Mouse (Mus musculus) heart, embryonic 11.5 days (tissue): ENCODE data around the gene Grtp1. TPM values are rescaled to one million over a fixed set of nuclear protein-coding genes. Genes with fewer than 3 reads are reported as not detected.

Experiments used
- ATAC-seq: fragments of 200-750 bp; cut with Nextera tagmentation; replicated peaks from 2 replicates; pipeline ENCODE4 v1.8.0; 2017; ENCODE audit warnings: moderate library complexity; ENCODE audit not compliant: insufficient number of reproducible peaks, low FRiP score, low TSS enrichment
- H3K27ac ChIP-seq: fragments of 300-500 bp; sonication (generic); 2 replicates; pipeline ENCODE4 v1.5.1; 2014; ENCODE audit warnings: mild to moderate bottlenecking, low read depth, low read length
- H3K27me3 ChIP-seq: fragments of 300-500 bp; sonication (generic); 2 replicates; pipeline ENCODE4 v1.6.1; 2014; ENCODE audit warnings: mild to moderate bottlenecking, low read length, mixed read lengths; ENCODE audit not compliant: control insufficient read depth, insufficient read depth
- H3K36me3 ChIP-seq: fragments of 300-500 bp; sonication (generic); 2 replicates; pipeline ENCODE4 v1.6.1; 2014; ENCODE audit warnings: mild to moderate bottlenecking, low read length, moderate library complexity, mixed read lengths; ENCODE audit not compliant: control insufficient read depth, insufficient read depth
- H3K4me1 ChIP-seq: fragments of 300-500 bp; sonication (generic); 2 replicates; pipeline ENCODE4 v1.6.1; 2014; ENCODE audit warnings: low read length; ENCODE audit not compliant: control insufficient read depth, insufficient read depth
- H3K4me2 ChIP-seq: fragments of 300-500 bp; sonication (generic); 2 replicates; pipeline ENCODE4 v1.6.1; 2014; ENCODE audit warnings: mild to moderate bottlenecking, moderate library complexity
- H3K4me3 ChIP-seq: fragments of 300-500 bp; sonication (generic); 2 replicates; pipeline ENCODE4 v1.5.1; 2014; ENCODE audit warnings: low read depth, low read length
- H3K9ac ChIP-seq: fragments of 300-500 bp; sonication (generic); 2 replicates; pipeline ENCODE4 v1.6.1; 2014; ENCODE audit warnings: mild to moderate bottlenecking, low read depth, low read length, moderate library complexity
- H3K9me3 ChIP-seq: fragments of 300-500 bp; sonication (generic); replicated peaks from 2 replicates; pipeline ENCODE4 v1.6.1; 2016; ENCODE audit warnings: low read length; ENCODE audit not compliant: control insufficient read depth
- WGBS: fragments of 180-500 bp; shearing (Covaris S2); extraction: QIAGEN DNeasy Blood & Tissue Kit; methylation state at CpG from one replicate; pipeline ENCODE4 v1.1.7; 2014; ENCODE audit not compliant: insufficient replicate concordance; 5-methylcytosine and 5-hydroxymethylcytosine counted together
- polyA plus RNA-seq: library from polyadenylated mRNA; unstranded; fragments of >200 nt; fragmentation: Nextera tagmentation; extraction: Ambion mirVana; gene quantifications from 2 replicates; pipeline ENCODE4 v1.2.1, GENCODE M21; 2014

The Grtp1 gene
- polyA plus RNA-seq = 28.2 and 30.6 TPM in 2 replicates

DNA sequence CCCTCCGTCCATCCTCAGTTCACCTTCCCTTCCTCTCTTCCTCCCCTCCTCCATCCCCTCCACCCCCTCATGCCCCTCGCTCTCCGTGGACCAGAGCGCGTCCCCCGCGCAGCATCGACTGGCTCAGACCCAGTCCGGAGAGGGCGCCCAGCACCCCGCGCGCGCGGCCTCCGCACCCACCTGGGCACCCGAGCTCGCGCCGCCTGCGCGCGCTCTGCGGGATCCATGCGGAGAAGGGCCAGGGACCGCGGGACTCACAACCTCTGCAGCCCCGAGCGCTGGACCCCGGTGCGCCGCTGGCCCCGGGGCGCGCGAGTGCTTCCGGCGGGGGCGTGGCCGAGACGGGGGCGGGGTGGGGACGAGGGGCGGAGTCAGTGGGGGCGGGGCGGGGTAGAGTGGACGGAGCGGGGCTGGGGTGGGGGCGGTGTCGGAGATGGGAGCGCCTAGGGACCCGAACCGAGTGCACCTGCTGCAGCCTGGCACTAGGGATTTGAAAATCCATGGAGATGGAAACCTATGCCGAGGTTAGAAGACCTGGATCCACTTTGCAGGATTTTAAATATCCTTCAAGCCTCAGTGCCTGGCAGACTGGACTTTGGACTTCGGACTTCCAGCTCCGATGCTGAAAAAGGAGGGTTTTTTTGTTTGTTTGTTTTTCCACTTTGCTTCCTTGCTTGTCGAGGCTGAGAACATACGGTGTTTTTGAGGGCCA, at the start of gene Grtp1:
TSS of gene Grtp1 (minus strand) at position 320 of the 712 bp plus-strand sequence.
- H3K9me3 ChIP-seq = no peaks in the 10 kb centered on the region
- peaks cover 14% of the 10 kb centered on the region for H3K4me1 ChIP-seq
- H3K4me2 ChIP-seq = peak within 1 kb of the TSS; percentile 87
- H3K27ac ChIP-seq = peak within 1 kb of the TSS; percentile 66
- peak within 1 kb of the TSS; percentile 80 for H3K9ac ChIP-seq
- peak; percentile 56 for ATAC-seq
- H3K4me3 ChIP-seq = peak within 1 kb of the TSS; percentile 90
- 1% methylated on average over 48 of the region's 58 CpGs for WGBS
- no peaks in the 10 kb centered on the region for H3K36me3 ChIP-seq
- H3K27me3 ChIP-seq = peaks cover 18% of the 10 kb centered on the region; the same call in 1 of the 2 replicates

DNA sequence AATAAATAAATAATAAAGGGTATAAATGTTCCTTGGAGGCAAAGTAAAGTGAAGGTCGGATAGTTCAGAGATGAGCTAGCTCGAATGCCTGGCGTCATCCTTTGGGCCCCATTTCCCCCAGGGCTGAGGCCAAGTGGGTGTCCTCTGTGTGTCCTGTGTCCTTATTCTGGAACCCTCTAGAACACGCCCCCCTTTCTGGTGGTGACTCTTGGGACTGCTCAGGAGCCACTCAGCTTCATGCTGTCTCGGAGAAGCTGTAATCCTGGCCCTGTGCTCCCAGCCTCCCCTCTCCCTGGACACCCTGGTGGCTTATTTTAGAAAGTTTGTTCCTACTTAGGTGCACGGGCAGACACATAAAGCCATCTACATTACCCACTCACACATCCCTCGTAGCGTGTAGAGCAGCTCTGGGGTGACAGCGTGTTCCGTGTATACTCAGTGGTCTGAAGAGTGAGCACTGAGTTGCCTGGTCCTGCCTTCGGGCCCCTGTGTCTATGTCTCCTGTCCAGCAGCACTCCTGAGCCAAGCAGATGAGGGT, 44.0 kb upstream of the Grtp1 start:
- Histone ChIP-seq H3K4me2 (no peak overlapping the region), H3K9ac (no peak overlapping the region), H3K9me3 (no peaks in the 10 kb centered on the region), H3K27me3 (no peaks in the 10 kb centered on the region), H3K27ac (peak overlapping the region; percentile 84), H3K4me3 (no peak overlapping the region), H3K4me1 (peaks cover 26% of the 10 kb centered on the region), H3K36me3 (peaks cover 18% of the 10 kb centered on the region)
- ATAC-seq = no peak
- 68% methylated on average over 11 of the region's 11 CpGs for WGBS

DNA sequence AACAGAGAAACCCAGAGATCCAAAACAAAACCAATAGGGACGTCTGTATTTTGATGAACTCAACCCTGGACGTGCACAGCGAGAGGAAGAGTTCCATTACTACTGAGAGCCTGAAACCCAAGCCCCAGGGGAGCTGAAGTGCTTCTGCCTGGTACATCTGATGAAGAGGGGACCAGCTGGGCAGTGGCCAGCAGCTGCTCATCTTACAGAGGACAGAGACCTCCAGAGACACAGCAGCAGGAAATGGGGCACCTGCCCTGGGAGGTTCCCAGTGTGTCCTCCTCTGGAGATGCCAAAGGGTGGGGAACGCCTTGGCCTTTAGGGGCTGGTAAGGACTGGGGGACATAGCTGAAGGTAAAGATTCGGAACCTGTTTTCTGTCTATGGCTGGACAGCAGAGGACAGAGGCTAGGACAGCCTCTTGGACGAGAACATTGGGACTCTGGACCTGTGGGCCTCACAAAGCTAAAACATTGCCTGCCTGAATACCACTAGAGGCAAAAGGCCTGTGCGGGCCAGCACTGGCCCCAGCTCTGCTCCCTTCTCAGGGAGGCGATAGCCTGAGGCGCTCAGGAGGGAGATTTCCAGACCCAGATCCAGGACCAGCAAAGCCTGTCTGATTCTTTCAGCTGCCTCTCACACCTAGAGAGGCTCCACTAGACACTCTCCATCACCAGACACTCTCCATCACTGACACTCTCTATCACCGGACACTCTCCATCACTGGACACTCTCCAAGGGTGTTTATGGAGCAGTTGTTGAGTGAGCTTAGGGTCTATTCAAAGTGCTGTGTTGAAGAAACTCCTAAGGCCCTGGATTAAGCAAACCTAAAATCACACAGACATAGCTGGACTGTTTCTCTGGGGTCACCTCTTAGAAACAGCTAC, 42.8 kb upstream of the Grtp1 start:
- WGBS = 56% methylated on average over 10 of the region's 10 CpGs
- Histone ChIP-seq H3K4me1 (peaks cover 26% of the 10 kb centered on the region), H3K9ac (peak overlapping the region; percentile 49), H3K27me3 (no peaks in the 10 kb centered on the region), H3K4me2 (no peak overlapping the region), H3K36me3 (peaks cover 16% of the 10 kb centered on the region), H3K27ac (peak overlapping the region; percentile 84), H3K4me3 (no peak overlapping the region), H3K9me3 (no peaks in the 10 kb centered on the region)
- peak; percentile 72 for ATAC-seq

DNA sequence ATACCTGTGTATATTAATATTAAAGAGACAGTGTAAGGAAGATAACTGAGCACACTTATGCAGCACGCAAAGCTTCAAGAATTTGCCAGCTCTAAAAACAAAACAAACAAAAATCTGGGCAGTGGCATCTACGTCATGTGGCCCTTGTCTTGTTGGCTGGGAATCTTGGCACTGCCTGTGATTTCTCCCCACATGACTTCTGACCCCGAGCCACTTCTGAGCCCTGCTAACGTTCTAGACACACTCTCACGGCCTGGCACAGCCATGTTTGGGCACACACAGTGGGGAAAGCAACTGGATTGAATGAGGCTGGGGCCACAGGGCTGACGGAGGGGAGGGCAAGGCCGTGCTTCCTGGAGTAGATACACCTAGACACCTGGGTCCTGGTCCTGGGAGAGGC, 40.3 kb upstream of the Grtp1 start:
- no peak overlapping the region for H3K27ac ChIP-seq
- H3K4me1 ChIP-seq = peaks cover 26% of the 10 kb centered on the region
- peaks cover 10% of the 10 kb centered on the region; the same call in 1 of the 2 replicates for H3K36me3 ChIP-seq
- 83% methylated on average over 7 of the region's 7 CpGs for WGBS
- no peaks in the 10 kb centered on the region for H3K27me3 ChIP-seq
- H3K4me2 ChIP-seq = no peak overlapping the region
- H3K9ac ChIP-seq = no peak overlapping the region
- no peak overlapping the region for H3K4me3 ChIP-seq
- no peak for ATAC-seq
- no peaks in the 10 kb centered on the region for H3K9me3 ChIP-seq

DNA sequence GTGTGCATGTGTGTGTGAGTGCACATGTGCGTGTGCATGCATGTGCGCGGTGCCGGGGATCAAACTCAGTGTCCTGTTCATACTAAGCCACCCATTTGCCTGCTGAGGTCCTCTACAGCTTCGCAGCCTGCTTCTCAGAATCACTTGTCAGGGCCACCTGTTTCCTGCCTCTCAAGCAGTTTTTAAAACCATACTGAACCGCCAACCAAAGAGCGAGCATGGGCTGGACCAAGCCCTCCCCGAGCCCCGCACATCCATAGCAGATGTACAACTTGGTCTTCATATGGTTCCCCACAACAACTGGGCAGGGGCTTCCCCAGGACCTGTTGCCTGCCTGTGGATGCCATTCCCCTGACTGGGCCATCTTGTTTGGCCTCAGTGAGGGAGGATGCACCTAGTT, 39.6 kb upstream of the Grtp1 start:
- 87% methylated on average over 9 of the region's 9 CpGs for WGBS
- H3K27ac ChIP-seq = no peak overlapping the region
- H3K9me3 ChIP-seq = no peaks in the 10 kb centered on the region
- H3K27me3 ChIP-seq = no peaks in the 10 kb centered on the region
- no peak overlapping the region for H3K4me3 ChIP-seq
- H3K4me1 ChIP-seq = peaks cover 20% of the 10 kb centered on the region
- H3K4me2 ChIP-seq = no peak overlapping the region
- peaks cover 13% of the 10 kb centered on the region; the same call in 1 of the 2 replicates for H3K36me3 ChIP-seq
- ATAC-seq = no peak
- no peak overlapping the region for H3K9ac ChIP-seq

DNA sequence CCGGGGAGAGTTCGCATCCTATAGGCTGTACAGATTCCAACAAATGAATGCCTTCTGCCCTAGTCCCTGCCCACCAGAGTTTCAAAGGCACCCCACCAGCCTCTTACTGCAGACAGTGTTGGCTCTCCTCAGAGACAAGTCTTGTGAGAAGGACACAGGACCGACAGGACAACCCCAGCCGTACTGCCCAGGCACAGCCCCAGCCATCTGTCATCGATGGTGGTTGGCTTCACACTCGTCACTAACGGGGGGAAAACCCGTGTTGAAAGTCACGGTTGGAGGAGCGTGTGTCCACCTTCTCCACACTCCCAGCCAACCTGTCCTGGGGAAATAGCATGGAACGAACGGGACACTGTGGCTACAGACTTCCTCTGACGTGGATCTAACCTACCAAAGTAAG, 34.4 kb upstream of the Grtp1 start:
- Histone ChIP-seq H3K4me2 (no peak overlapping the region), H3K9ac (no peak overlapping the region), H3K4me3 (no peak overlapping the region), H3K27ac (no peak overlapping the region), H3K4me1 (peaks cover 7% of the 10 kb centered on the region), H3K36me3 (peaks cover 4% of the 10 kb centered on the region; the same call in 1 of the 2 replicates), H3K27me3 (no peaks in the 10 kb centered on the region), H3K9me3 (no peaks in the 10 kb centered on the region)
- 85% methylated on average over 13 of the region's 13 CpGs for WGBS
- ATAC-seq = no peak

DNA sequence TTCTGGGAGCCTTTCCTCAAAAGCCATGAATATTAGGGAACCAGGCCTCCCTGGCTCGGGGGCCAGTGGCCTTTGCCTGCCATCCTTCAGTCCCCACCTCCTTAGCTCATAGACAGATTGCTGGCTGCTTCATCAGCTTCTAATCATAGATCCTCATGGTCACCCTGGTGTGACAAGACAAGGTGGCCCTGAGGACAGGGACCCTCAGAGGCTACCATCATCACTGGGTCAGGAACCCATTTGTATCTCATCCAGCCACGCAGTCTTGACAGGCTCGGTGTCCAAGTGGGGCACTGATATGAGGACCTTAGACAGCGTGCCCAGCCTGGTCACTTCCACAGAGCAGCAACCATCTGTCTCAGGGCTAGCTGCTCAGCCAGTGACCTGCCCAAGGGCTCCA, 30.1 kb upstream of the Grtp1 start:
- H3K4me3 ChIP-seq = no peak overlapping the region
- peaks cover 29% of the 10 kb centered on the region for H3K4me1 ChIP-seq
- no peak for ATAC-seq
- no peak overlapping the region; the same call in 1 of the 2 replicates for H3K9ac ChIP-seq
- no peaks in the 10 kb centered on the region; the same call in 1 of the 2 replicates for H3K27me3 ChIP-seq
- H3K27ac ChIP-seq = no peak overlapping the region
- no peak overlapping the region for H3K4me2 ChIP-seq
- peaks cover 3% of the 10 kb centered on the region; the same call in 1 of the 2 replicates for H3K36me3 ChIP-seq
- WGBS = 53% methylated on average over 4 of the region's 4 CpGs
- H3K9me3 ChIP-seq = no peaks in the 10 kb centered on the region

DNA sequence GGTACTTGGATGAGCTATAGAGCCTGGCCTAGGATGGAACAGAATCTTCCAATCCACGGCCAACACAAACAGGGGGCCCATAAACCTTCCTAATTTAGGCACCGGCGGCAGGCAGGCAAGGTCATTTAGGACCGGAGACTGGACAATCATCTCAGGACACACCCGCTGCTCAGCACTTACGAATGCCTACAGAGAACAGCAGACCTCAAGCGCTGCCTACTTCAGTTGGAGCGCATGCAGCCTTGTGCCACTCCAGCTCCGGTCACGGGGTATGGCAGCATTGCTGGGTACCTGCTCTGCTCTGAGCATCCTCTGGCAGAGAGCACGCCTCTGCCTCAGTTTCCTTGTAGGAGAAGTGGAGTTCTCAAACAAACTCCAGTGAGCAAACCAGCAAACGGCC, 29.4 kb upstream of the Grtp1 start:
- 72% methylated on average over 12 of the region's 12 CpGs for WGBS
- no peak for ATAC-seq
- Histone ChIP-seq H3K27ac (peak overlapping the region; percentile 11), H3K9me3 (no peaks in the 10 kb centered on the region), H3K4me3 (no peak overlapping the region), H3K27me3 (no peaks in the 10 kb centered on the region; the same call in 1 of the 2 replicates), H3K4me2 (no peak overlapping the region), H3K9ac (no peak overlapping the region), H3K36me3 (no peaks in the 10 kb centered on the region; the same call in 1 of the 2 replicates), H3K4me1 (peaks cover 29% of the 10 kb centered on the region)
